Mouse (Mus musculus) forebrain, embryonic 10.5 days (tissue): ENCODE results near the gene Foxn3. TPM values are rescaled to one million over a fixed set of nuclear protein-coding genes. Genes with fewer than 3 reads are reported as not detected.
"Not testable (repeated sequence)": the region's sequence is repeated elsewhere in the genome, so short reads cannot be mapped to it uniquely, and the experiment has no call there.

Experiments used
- DNase-seq: peaks from one replicate; pipeline ENCODE4 v3.0.0-alpha.2; 2017; ENCODE audit warnings: low spot score; ENCODE audit errors: extremely low spot score
- H3K27ac ChIP-seq: fragments of 300-500 bp; sonication (generic); 2 replicates; pipeline ENCODE4 v1.5.1; 2016; ENCODE audit warnings: mild to moderate bottlenecking
- H3K27me3 ChIP-seq: fragments of 300-500 bp; sonication (generic); 2 replicates; pipeline ENCODE4 v1.6.1; 2016; ENCODE audit warnings: mild to moderate bottlenecking; ENCODE audit not compliant: poor library complexity, severe bottlenecking
- H3K36me3 ChIP-seq: fragments of 300-500 bp; sonication (generic); replicated peaks from 2 replicates; pipeline ENCODE4 v1.6.1; 2016; ENCODE audit warnings: mild to moderate bottlenecking, moderate library complexity
- H3K4me1 ChIP-seq: fragments of 300-500 bp; sonication (generic); 2 replicates; pipeline ENCODE4 v1.6.1; 2016
- H3K4me3 ChIP-seq: fragments of 300-500 bp; sonication (generic); 2 replicates; pipeline ENCODE4 v1.5.1; 2016; ENCODE audit warnings: mild to moderate bottlenecking, moderate library complexity
- H3K9me3 ChIP-seq: fragments of 300-500 bp; sonication (generic); 2 replicates; pipeline ENCODE4 v1.6.1; 2016; ENCODE audit warnings: mild to moderate bottlenecking, moderate library complexity
- WGBS: fragments of 180-500 bp; shearing (Covaris S2); methylation state at CpG from one replicate; pipeline ENCODE4 v1.1.7; 2016; 5-methylcytosine and 5-hydroxymethylcytosine counted together
- polyA plus RNA-seq: library from polyadenylated mRNA; unstranded; fragments of >200 nt; fragmentation: Nextera tagmentation; extraction: Ambion mirVana; gene quantifications from 2 replicates; pipeline ENCODE4 v1.2.1, GENCODE M21; 2016

Foxn3 gene
- polyA plus RNA-seq, 1 experiment from 2014 or later, result 47.3 TPM

DNA sequence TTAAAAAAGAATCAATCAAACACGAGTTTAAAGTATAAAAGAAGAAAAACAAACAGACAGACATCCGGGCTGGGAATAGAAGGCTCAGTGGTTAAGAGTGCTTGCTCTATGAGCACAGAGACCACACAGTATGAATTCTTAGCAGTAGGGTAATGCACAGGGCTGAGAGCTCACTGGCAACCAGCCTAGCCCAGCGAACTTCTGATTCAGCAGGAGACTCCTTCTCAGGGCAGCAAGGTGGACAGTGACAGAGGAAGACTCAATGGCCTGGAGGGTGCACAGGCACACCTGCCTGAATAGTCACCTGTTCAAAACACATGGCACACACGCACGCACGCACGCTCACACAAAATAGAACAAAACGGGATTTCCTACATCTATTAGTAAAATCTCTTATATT, 353.6 kb downstream of the Foxn3 start:
- WGBS, result 92% methylated on average over 8 of the region's 8 CpGs
- no peak overlapping the region for H3K4me3 ChIP-seq
- H3K36me3 ChIP-seq, result peaks cover 32% of the 10 kb centered on the region
- no peaks in the 10 kb centered on the region for H3K27me3 ChIP-seq
- H3K9me3 ChIP-seq, result no peaks in the 10 kb centered on the region
- no peak for DNase-seq
- peaks cover 20% of the 10 kb centered on the region for H3K4me1 ChIP-seq
- no peak overlapping the region for H3K27ac ChIP-seq

GRCm38 (mm10) chr12:99208251-99208650, 355.1 kb downstream of the Foxn3 start:
- Histone ChIP-seq H3K27me3 (no peaks in the 10 kb centered on the region), H3K36me3 (peaks cover 40% of the 10 kb centered on the region), H3K4me1 (peaks cover 4% of the 10 kb centered on the region), H3K9me3 (no peaks in the 10 kb centered on the region), H3K4me3 (no peak overlapping the region), H3K27ac (no peak overlapping the region)
- 88% methylated on average over 9 of the region's 9 CpGs for WGBS
- no peak for DNase-seq

GRCm38 (mm10) chr12:99207014-99207612, 356.3 kb downstream of the Foxn3 start:
- no peaks in the 10 kb centered on the region; the same call in 1 of the 2 replicates for H3K4me1 ChIP-seq
- whole genome bisulfite sequencing, result 91% methylated on average over 15 of the region's 15 CpGs
- H3K4me3 ChIP-seq, result no peak overlapping the region
- no peak for DNase-seq
- H3K36me3 ChIP-seq, result peaks cover 36% of the 10 kb centered on the region
- H3K27me3 ChIP-seq, result no peaks in the 10 kb centered on the region
- no peak overlapping the region for H3K27ac ChIP-seq
- no peaks in the 10 kb centered on the region for H3K9me3 ChIP-seq

DNA sequence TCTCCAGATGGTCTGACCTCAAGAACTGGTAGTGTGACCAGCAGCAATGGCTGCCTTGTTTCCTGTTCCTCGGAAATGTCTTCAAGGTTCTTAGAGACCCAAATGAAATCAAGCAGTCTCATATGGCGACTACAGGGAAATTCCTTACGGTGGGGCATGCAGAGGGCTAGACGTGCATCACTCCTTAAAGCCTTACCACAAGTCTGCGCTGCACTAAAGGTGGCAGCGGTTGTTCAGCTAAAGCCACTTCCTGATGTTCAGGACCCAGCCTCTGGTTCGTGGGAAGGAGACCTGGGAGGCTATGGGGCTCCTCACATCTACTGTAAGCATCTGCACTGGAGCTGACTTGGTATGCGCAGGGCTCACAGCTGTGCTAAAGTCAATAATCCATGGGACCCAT, 357.6 kb downstream of the Foxn3 start:
- Histone ChIP-seq H3K9me3 (no peaks in the 10 kb centered on the region), H3K36me3 (peaks cover 38% of the 10 kb centered on the region), H3K27ac (0 out of 2 replicates have a peak overlapping the region, but pooled peaks have one; percentile 20), H3K4me1 (peaks cover 2% of the 10 kb centered on the region), H3K4me3 (no peak overlapping the region), H3K27me3 (no peaks in the 10 kb centered on the region)
- WGBS, result 94% methylated on average over 8 of the region's 8 CpGs
- DNase-seq, result no peak

DNA sequence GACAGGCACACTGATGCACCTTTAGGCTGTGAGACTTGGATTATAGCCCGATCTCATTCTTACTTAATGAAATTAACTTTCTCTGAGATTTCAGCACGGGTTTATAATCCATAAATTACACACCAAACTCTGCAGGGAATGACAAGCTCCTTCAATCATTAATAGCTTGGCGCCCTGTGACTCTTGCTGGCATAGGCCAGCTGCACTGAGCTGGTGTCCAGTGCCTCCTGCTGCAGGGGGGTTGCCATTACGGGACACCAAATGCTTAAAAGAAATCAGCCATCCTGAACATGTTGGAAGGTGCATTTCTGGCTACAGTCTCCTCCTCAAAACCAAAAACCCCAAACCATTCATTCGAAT, 364.3 kb downstream of the Foxn3 start:
- 87% methylated on average over 5 of the region's 5 CpGs for WGBS
- Histone ChIP-seq H3K9me3 (no peaks in the 10 kb centered on the region), H3K4me1 (peaks cover 28% of the 10 kb centered on the region), H3K27ac (peak overlapping the region; percentile 58; the same call in 1 of the 2 replicates), H3K36me3 (peaks cover 33% of the 10 kb centered on the region), H3K4me3 (no peak overlapping the region), H3K27me3 (no peaks in the 10 kb centered on the region)
- DNase-seq, result no peak

GRCm38 (mm10) chr12:99198428-99199123, 364.8 kb downstream of the Foxn3 start:
- H3K4me1 ChIP-seq, result peaks cover 29% of the 10 kb centered on the region
- peak overlapping the region; percentile 58; the same call in 1 of the 2 replicates for H3K27ac ChIP-seq
- WGBS, result 89% methylated on average over 12 of the region's 12 CpGs
- no peak for DNase-seq
- H3K9me3 ChIP-seq, result no peaks in the 10 kb centered on the region
- no peaks in the 10 kb centered on the region for H3K27me3 ChIP-seq
- H3K4me3 ChIP-seq, result no peak overlapping the region
- peaks cover 33% of the 10 kb centered on the region for H3K36me3 ChIP-seq

DNA sequence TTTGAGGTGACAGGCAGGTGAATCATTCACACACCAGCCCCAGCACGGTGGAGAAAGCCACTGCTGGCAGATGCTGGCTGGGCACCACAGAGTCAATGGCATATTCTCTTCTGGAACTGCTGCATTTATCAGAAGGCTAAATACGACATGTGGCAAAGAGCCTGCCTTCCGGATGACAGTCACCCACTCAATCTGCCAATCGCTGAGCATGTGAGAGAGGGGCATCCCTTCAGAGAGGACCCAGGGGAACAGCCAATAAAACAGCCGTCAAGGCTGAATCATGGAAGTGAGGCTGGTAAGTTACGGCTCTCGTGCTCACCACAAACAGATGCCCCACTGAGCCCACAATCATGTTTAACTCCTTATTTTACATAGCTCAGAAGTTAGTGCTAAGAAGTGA, 366.4 kb downstream of the Foxn3 start:
- Histone ChIP-seq H3K27ac (no peak overlapping the region; the same call in 1 of the 2 replicates), H3K4me3 (no peak overlapping the region), H3K27me3 (no peaks in the 10 kb centered on the region), H3K4me1 (peaks cover 38% of the 10 kb centered on the region), H3K36me3 (peaks cover 34% of the 10 kb centered on the region), H3K9me3 (no peaks in the 10 kb centered on the region)
- 91% methylated on average over 7 of the region's 7 CpGs for whole genome bisulfite sequencing
- no peak for DNase-seq

GRCm38 (mm10) chr12:99195655-99196054, 367.7 kb downstream of the Foxn3 start:
- H3K4me1 ChIP-seq, result peaks cover 35% of the 10 kb centered on the region
- 88% methylated on average over 5 of the region's 5 CpGs for WGBS
- H3K36me3 ChIP-seq, result peaks cover 39% of the 10 kb centered on the region
- no peaks in the 10 kb centered on the region for H3K27me3 ChIP-seq
- no peak overlapping the region for H3K4me3 ChIP-seq
- no peaks in the 10 kb centered on the region for H3K9me3 ChIP-seq
- no peak overlapping the region for H3K27ac ChIP-seq
- DNase-seq, result no peak

DNA sequence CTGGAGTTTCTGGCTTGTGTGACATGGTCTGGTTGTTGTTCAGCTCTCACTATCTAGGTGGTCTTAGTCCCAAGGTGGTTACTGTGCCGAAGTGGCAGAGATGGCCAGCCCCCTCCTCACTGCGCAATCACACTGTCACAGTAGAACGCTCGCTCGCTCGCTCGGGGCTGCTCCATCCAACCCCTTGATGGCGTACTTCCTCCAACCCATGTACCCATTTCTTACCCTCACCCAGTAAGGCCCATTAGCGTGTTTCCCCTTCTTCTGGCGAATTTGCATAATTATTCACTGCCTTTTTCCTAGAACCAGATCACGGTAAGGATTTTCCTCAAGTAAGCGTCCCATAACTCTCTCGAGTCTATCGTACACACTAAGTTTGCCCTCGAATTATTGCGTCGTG, 369.3 kb downstream of the Foxn3 start:
- not testable (repeated sequence) for H3K4me3 ChIP-seq, DNase-seq, H3K9me3 ChIP-seq, H3K27ac ChIP-seq, H3K27me3 ChIP-seq
- Histone ChIP-seq H3K36me3 (peaks cover 43% of the 10 kb centered on the region), H3K4me1 (peaks cover 23% of the 10 kb centered on the region)
- WGBS, result 95% methylated on average over 17 of the region's 17 CpGs

- no peak overlapping the region for H3K4me3 ChIP-seq
- peaks cover 2% of the 10 kb centered on the region; the same call in 1 of the 2 replicates for H3K27me3 ChIP-seq
- no peaks in the 10 kb centered on the region for H3K9me3 ChIP-seq
- DNase-seq, result no peak
- WGBS, result 97% methylated on average over 4 of the region's 4 CpGs
- peaks cover 12% of the 10 kb centered on the region for H3K4me1 ChIP-seq
- H3K36me3 ChIP-seq, result peaks cover 13% of the 10 kb centered on the region; the same call in 1 of the 2 replicates
- H3K27ac ChIP-seq, result no peak overlapping the region
Measured at GRCm38 (mm10) chr12:99187671-99188070, 375.7 kb downstream of the Foxn3 start.

GRCm38 (mm10) chr12:99186239-99186638, 377.1 kb downstream of the Foxn3 start:
- H3K4me1 ChIP-seq, result peaks cover 12% of the 10 kb centered on the region
- no peak for DNase-seq
- peaks cover 4% of the 10 kb centered on the region; the same call in 1 of the 2 replicates for H3K27me3 ChIP-seq
- H3K27ac ChIP-seq, result no peak overlapping the region
- WGBS, result 73% methylated on average over 4 of the region's 4 CpGs
- no peak overlapping the region for H3K4me3 ChIP-seq
- peaks cover 10% of the 10 kb centered on the region; the same call in 1 of the 2 replicates for H3K36me3 ChIP-seq
- no peaks in the 10 kb centered on the region for H3K9me3 ChIP-seq

GRCm38 (mm10) chr12:99183261-99183792, 380.1 kb downstream of the Foxn3 start:
- peaks cover 4% of the 10 kb centered on the region; the same call in 1 of the 2 replicates for H3K27me3 ChIP-seq
- no peaks in the 10 kb centered on the region; the same call in 1 of the 2 replicates for H3K36me3 ChIP-seq
- H3K27ac ChIP-seq, result no peak overlapping the region
- peaks cover 6% of the 10 kb centered on the region for H3K9me3 ChIP-seq
- H3K4me1 ChIP-seq, result peaks cover 17% of the 10 kb centered on the region
- H3K4me3 ChIP-seq, result no peak overlapping the region
- no peak for DNase-seq
- WGBS, result 86% methylated on average over 7 of the region's 7 CpGs

DNA sequence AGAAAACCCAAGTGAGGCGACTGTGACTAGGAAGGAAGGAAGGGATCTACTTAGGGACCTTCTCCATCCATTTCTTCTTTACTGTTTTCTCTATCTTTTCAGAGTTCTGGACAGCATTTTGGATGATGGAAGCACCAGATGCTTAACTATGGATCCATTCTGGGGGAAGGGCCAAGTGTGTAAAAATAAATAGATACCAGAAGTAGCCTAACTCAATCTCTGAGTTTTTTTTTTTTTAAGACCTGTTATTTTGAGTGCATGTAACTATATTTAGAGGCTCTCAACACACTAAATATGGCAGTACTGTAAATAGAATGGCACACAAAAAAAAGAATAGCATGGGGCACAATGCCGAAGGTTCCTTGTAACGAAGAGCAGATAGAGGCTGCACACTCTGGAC, 381.0 kb downstream of the Foxn3 start:
- H3K4me1 ChIP-seq, result peaks cover 17% of the 10 kb centered on the region
- H3K36me3 ChIP-seq, result no peaks in the 10 kb centered on the region
- peaks cover 4% of the 10 kb centered on the region; the same call in 1 of the 2 replicates for H3K27me3 ChIP-seq
- H3K4me3 ChIP-seq, result no peak overlapping the region
- H3K9me3 ChIP-seq, result peaks cover 6% of the 10 kb centered on the region
- DNase-seq, result no peak
- 86% methylated on average over 3 of the region's 3 CpGs for WGBS
- H3K27ac ChIP-seq, result no peak overlapping the region
